Mouse (Mus musculus): ENCODE results near the gene Tiprl.

DNA sequence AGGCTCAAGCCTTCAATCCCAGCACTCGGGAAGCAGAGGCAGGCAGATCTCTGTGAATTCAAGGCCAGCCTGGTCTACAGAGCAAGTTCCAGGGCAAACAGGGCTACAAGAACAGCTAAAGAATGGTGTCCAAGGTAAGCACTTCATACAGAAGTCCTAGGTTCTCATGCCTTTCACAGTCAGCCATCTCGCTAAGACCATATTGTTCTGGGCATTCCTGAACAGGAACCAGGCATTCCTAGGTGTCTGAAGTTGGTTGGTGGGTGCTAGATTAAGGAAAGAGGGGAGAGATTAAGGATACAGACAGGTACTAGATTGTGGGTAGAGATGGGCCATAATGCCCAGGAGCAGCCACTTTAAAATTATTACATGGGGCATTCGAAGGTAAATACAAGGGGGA lies 11.0 kb upstream of the Tiprl start:
- TF ChIP-seq CTCF (IDR thresholded peaks at IDR 0.05; ENCODE audit: extremely low read depth, insufficient read length, insufficient replicate concordance, low read depth, low read length) (no peak), POLR2A (IDR thresholded peaks at IDR 0.05; ENCODE audit: low read depth, low read length) (no peak)
